Comparison of ENCODE assay signal across 28 mouse cellular contexts in the genomic region with DNA sequence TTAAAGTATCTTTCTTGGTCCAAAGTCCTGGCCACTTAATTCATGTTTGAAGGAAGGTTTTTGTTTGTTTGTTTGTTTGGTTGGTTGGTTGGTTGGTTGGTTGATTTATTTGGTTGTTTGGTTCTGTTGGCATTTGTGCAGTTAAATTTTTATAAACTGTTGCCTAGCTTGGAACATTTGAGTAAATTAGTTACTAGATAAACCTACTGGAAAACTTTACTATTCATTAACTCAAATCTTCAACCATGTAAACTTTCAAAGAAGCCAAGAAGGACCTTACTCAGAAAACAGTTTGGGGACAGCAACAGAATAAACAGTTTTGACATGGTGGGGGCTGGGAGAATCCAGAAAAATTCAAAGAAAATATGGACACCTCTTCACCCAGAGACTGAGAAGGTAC. TPM values are rescaled to one million over a fixed set of nuclear protein-coding genes. Genes with fewer than 3 reads are reported as not detected.
DNase-seq lines count a peak whose midpoint lies in the region; ATAC-seq and TF ChIP-seq lines count a peak whose summit lies in the region.
"Had no signal": no experiment of that assay in that cellular context is flagged by ENCODE, and none has a peak within 500 bp of the region (broad histone marks: within the 10 kb centered on the region; RNA-seq: fewer than 3 reads in every experiment).

No protein-coding gene starts in this region.

- H3K4me2 ChIP-seq in kidney, embryonic 14.5 days (replicated peaks; ENCODE audit: low read depth, low read length) = no peak overlapping the region; the same call in 1 of the 2 replicates
- peak overlapping the region; percentile 27; the same call in 1 of the 2 replicates for H3K4me2 ChIP-seq in kidney, postnatal 0 days (ENCODE audit: low read length)
- 0 out of 2 replicates have a peak overlapping the region, but pooled peaks have one; percentile 5 for H3K4me2 ChIP-seq in liver, embryonic 15.5 days
- no peak overlapping the region for H3K4me2 ChIP-seq in liver, embryonic 12.5 days
- H3K4me2 ChIP-seq: forebrain, embryonic 13.5 days; heart, embryonic 12.5 days; heart, embryonic 15.5 days; hindbrain, embryonic 13.5 days had no signal

- no peaks in the 10 kb centered on the region for H3K36me3 ChIP-seq in kidney, embryonic 14.5 days (ENCODE audit: control insufficient read depth, insufficient read depth, low read length)
- no peaks in the 10 kb centered on the region for H3K36me3 ChIP-seq in kidney, postnatal 0 days (ENCODE audit: insufficient read depth, low read length)
- H3K36me3 ChIP-seq in liver, embryonic 15.5 days (replicated peaks) = no peaks in the 10 kb centered on the region
- H3K36me3 ChIP-seq in liver, embryonic 12.5 days = no peaks in the 10 kb centered on the region
- H3K36me3 ChIP-seq: forebrain, embryonic 10.5 days; heart, embryonic 12.5 days; heart, embryonic 15.5 days; hindbrain, embryonic 10.5 days; hindbrain, embryonic 13.5 days had no signal

- no peak for ATAC-seq in kidney, embryonic 14.5 days (ENCODE audit: low FRiP score, low TSS enrichment)
- ATAC-seq in kidney, postnatal 0 days (replicated peaks; ENCODE audit: low FRiP score, low read depth) = no peak
- no peak for ATAC-seq in liver, embryonic 15.5 days (ENCODE audit: insufficient read depth)
- ATAC-seq in liver, embryonic 12.5 days = no peak
- ATAC-seq: activated CD4-positive, CD25-positive, alpha-beta regulatory T cell, adult 4 months; forebrain, embryonic 13.5 days; forebrain, embryonic 16.5 days had no signal

- H3K27ac ChIP-seq in gastrocnemius, adult 2 months = peak overlapping the region; percentile 29
- peak overlapping the region; percentile 70; the same call in 1 of the 2 replicates for H3K27ac ChIP-seq in kidney, embryonic 14.5 days (ENCODE audit: low read depth, low read length)
- H3K27ac ChIP-seq in kidney, postnatal 0 days = peak overlapping the region; percentile 85
- no peak overlapping the region for H3K27ac ChIP-seq in liver, embryonic 15.5 days (replicated peaks)
- no peak overlapping the region for H3K27ac ChIP-seq in liver, embryonic 12.5 days
- H3K27ac ChIP-seq: forebrain, embryonic 10.5 days; forebrain, embryonic 13.5 days; heart, embryonic 15.5 days; hindbrain, embryonic 10.5 days; hindbrain, embryonic 13.5 days had no signal

- H3K9ac ChIP-seq in kidney, embryonic 14.5 days (ENCODE audit: low read depth, low read length) = no peak overlapping the region
- no peak overlapping the region for H3K9ac ChIP-seq in kidney, postnatal 0 days (ENCODE audit: low read depth, low read length)
- no peak overlapping the region for H3K9ac ChIP-seq in liver, embryonic 15.5 days
- H3K9ac ChIP-seq in liver, embryonic 12.5 days = no peak overlapping the region
- H3K9ac ChIP-seq: forebrain, embryonic 13.5 days; heart, embryonic 12.5 days; heart, embryonic 15.5 days; hindbrain, embryonic 13.5 days had no signal

- no peaks in the 10 kb centered on the region for H3K4me1 ChIP-seq in kidney, embryonic 14.5 days (ENCODE audit: control insufficient read depth, insufficient read depth, low read length)
- no peaks in the 10 kb centered on the region for H3K4me1 ChIP-seq in kidney, postnatal 0 days (replicated peaks; ENCODE audit: insufficient read depth, low read length)
- H3K4me1 ChIP-seq in liver, embryonic 15.5 days (replicated peaks) = peaks cover 13% of the 10 kb centered on the region
- H3K4me1 ChIP-seq in liver, embryonic 12.5 days = peaks cover 9% of the 10 kb centered on the region
- H3K4me1 ChIP-seq: forebrain, embryonic 10.5 days; forebrain, embryonic 13.5 days; heart, embryonic 12.5 days; hindbrain, embryonic 10.5 days; hindbrain, embryonic 13.5 days had no signal

- TF ChIP-seq CTCF in gastrocnemius, adult 2 months (IDR thresholded peaks at IDR 0.05) = no peak
- TF ChIP-seq CTCF in kidney, postnatal 0 days (IDR thresholded peaks at IDR 0.05; ENCODE audit: low read depth) = no peak

- no peaks in the 10 kb centered on the region for H3K9me3 ChIP-seq in kidney, embryonic 14.5 days (ENCODE audit: control insufficient read depth, low read length)
- no peaks in the 10 kb centered on the region for H3K9me3 ChIP-seq in kidney, postnatal 0 days (replicated peaks; ENCODE audit: low read length)
- H3K9me3 ChIP-seq in liver, embryonic 15.5 days (replicated peaks) = no peaks in the 10 kb centered on the region
- no peaks in the 10 kb centered on the region for H3K9me3 ChIP-seq in liver, embryonic 12.5 days (replicated peaks)
- H3K9me3 ChIP-seq: forebrain, embryonic 10.5 days; forebrain, embryonic 13.5 days; heart, embryonic 12.5 days; heart, embryonic 15.5 days; hindbrain, embryonic 10.5 days; hindbrain, embryonic 13.5 days had no signal

- H3K27me3 ChIP-seq in kidney, embryonic 14.5 days (ENCODE audit: control insufficient read depth, insufficient read depth, low read length) = no peaks in the 10 kb centered on the region
- no peaks in the 10 kb centered on the region for H3K27me3 ChIP-seq in kidney, postnatal 0 days (ENCODE audit: insufficient read depth, low read length)
- no peaks in the 10 kb centered on the region for H3K27me3 ChIP-seq in liver, embryonic 15.5 days
- H3K27me3 ChIP-seq in liver, embryonic 12.5 days (replicated peaks) = no peaks in the 10 kb centered on the region
- H3K27me3 ChIP-seq: forebrain, embryonic 13.5 days; heart, embryonic 12.5 days; heart, embryonic 15.5 days; hindbrain, embryonic 13.5 days had no signal

- H3K4me3 ChIP-seq in gastrocnemius, adult 2 months = no peak overlapping the region
- no peak overlapping the region for H3K4me3 ChIP-seq in kidney, embryonic 14.5 days (ENCODE audit: low read length)
- H3K4me3 ChIP-seq in kidney, postnatal 0 days (replicated peaks; ENCODE audit: low read depth, low read length) = no peak overlapping the region
- no peak overlapping the region for H3K4me3 ChIP-seq in liver, embryonic 15.5 days (replicated peaks)
- H3K4me3 ChIP-seq in liver, embryonic 12.5 days = no peak overlapping the region
- H3K4me3 ChIP-seq: forebrain, embryonic 10.5 days; forebrain, embryonic 13.5 days; heart, embryonic 12.5 days; heart, embryonic 15.5 days; hindbrain, embryonic 10.5 days; hindbrain, embryonic 13.5 days had no signal

- DNase-seq in gastrocnemius, adult 2 months = no peak
- DNase-seq in gastrocnemius, postnatal 14 days = no peak
- DNase-seq in kidney, postnatal 14 days = no peak
- DNase-seq in kidney, postnatal 0 days (ENCODE audit: low spot score) = peak; percentile 31
- DNase-seq in kidney, adult 18-20 months = no peak
- DNase-seq: adrenal gland, adult 8-10 months; adrenal gland, postnatal 36 days; cerebellum, adult 18-20 months; cerebellum, adult 9-10 months; cerebellum, postnatal 14 days; gastrocnemius, postnatal 25 days; heart, adult 18-20 months; heart, postnatal 10 days; heart, postnatal 36 days had no signal

- intact Hi-C loops in gastrocnemius, adult 2 months (cut with DNase I) = no loop called here
- intact Hi-C loops in gastrocnemius, postnatal 14 days (cut with DNase I; ENCODE audit: low total_unique reads) = no loop called here

RNA-seq across cellular contexts. Expression of a gene that starts 8.5 kb away (rescaled TPM):
- 100 to 1,000 TPM; 302 to 421 TPM for total RNA-seq in gastrocnemius, adult 2 months (2021)
- total RNA-seq in gastrocnemius, postnatal 14 days (2021) = 100 to 1,000 TPM; 195 to 234 TPM
- polyA plus RNA-seq in kidney, embryonic 14.5 days (2014; fragmentation: Nextera tagmentation; extraction: Ambion mirVana) = 212 TPM in 2 replicates
- polyA plus RNA-seq in kidney, postnatal 0 days (2015; fragmentation: Nextera tagmentation; extraction: Ambion mirVana) = 750 and 780 TPM in 2 replicates
- polyA plus RNA-seq in liver, embryonic 15.5 days (2015; fragmentation: Nextera tagmentation; extraction: Ambion mirVana) = 245 and 270 TPM in 2 replicates
- polyA plus RNA-seq in liver, embryonic 12.5 days (2016; fragmentation: Nextera tagmentation; extraction: Ambion mirVana) = 184 and 196 TPM in 2 replicates

RNA-seq across cellular contexts. Expression of a gene that starts 8.7 kb away (rescaled TPM):
- 100 to 1,000 TPM; 276 to 287 TPM for total RNA-seq in gastrocnemius, adult 2 months (2021)
- total RNA-seq in gastrocnemius, postnatal 14 days (2021) = 100 to 1,000 TPM; 138 to 160 TPM
- 11.6 and 18.4 TPM in 2 replicates for polyA plus RNA-seq in kidney, embryonic 14.5 days (2014; fragmentation: Nextera tagmentation; extraction: Ambion mirVana)
- 20.6 and 22.7 TPM in 2 replicates for polyA plus RNA-seq in kidney, postnatal 0 days (2015; fragmentation: Nextera tagmentation; extraction: Ambion mirVana)
- 15.5 and 17.7 TPM in 2 replicates for polyA plus RNA-seq in liver, embryonic 15.5 days (2015; fragmentation: Nextera tagmentation; extraction: Ambion mirVana)
- polyA plus RNA-seq in liver, embryonic 12.5 days (2016; fragmentation: Nextera tagmentation; extraction: Ambion mirVana) = 15.5 and 15.9 TPM in 2 replicates

RNA-seq across cellular contexts. Expression of a gene that starts 16.0 kb away (rescaled TPM):
- total RNA-seq in gastrocnemius, adult 2 months (2021) = not detected
- total RNA-seq in gastrocnemius, postnatal 14 days (2021) = not detected
- polyA plus RNA-seq in kidney, embryonic 14.5 days (2014; fragmentation: Nextera tagmentation; extraction: Ambion mirVana) = 0.18 and 0.19 TPM in 2 replicates
- polyA plus RNA-seq in kidney, postnatal 0 days (2015; fragmentation: Nextera tagmentation; extraction: Ambion mirVana) = 0.23 TPM in 1 of 2 replicates, not detected in the other
- polyA plus RNA-seq in liver, embryonic 15.5 days (2015; fragmentation: Nextera tagmentation; extraction: Ambion mirVana) = 0.08 and 0.10 TPM in 2 replicates
- polyA plus RNA-seq in liver, embryonic 12.5 days (2016; fragmentation: Nextera tagmentation; extraction: Ambion mirVana) = not detected in 2 replicates
- total RNA-seq: gastrocnemius, adult 18-20 months; heart, postnatal 36 days had no signal
- polyA plus RNA-seq: embryonic facial prominence, embryonic 11.5 days; embryonic facial prominence, embryonic 14.5 days; heart, embryonic 12.5 days; heart, embryonic 15.5 days; hindbrain, embryonic 10.5 days had no signal

Comparison
In these comparisons a context has a peak if more than half of its experiments do, and no peak if none do; other contexts are left out.
1. H3K4me2 ChIP-seq: peak in kidney, postnatal 0 days (single experiment) and liver, embryonic 15.5 days (single experiment); none in kidney, embryonic 14.5 days (single experiment) and liver, embryonic 12.5 days (single experiment).
2. H3K27ac ChIP-seq: peak in gastrocnemius, adult 2 months (single experiment), kidney, embryonic 14.5 days (single experiment) and kidney, postnatal 0 days (single experiment); none in liver, embryonic 15.5 days (single experiment) and liver, embryonic 12.5 days (single experiment).